Mouse (Mus musculus) hindbrain, embryonic 16.5 days (tissue): ENCODE results near the gene Prr19. TPM values are rescaled to one million over a fixed set of nuclear protein-coding genes. Genes with fewer than 3 reads are reported as not detected.

Source experiments
- ATAC-seq: fragments of 200-750 bp; cut with Nextera tagmentation; 2 replicates; pipeline ENCODE4 v1.8.0; 2017; ENCODE audit warnings: moderate TSS enrichment, moderate library complexity
- H3K27ac ChIP-seq: fragments of 300-500 bp; sonication (generic); 2 replicates; pipeline ENCODE4 v1.5.1; 2014; ENCODE audit warnings: low read depth, mild to moderate bottlenecking, control low read depth, low read length, moderate library complexity
- H3K27me3 ChIP-seq: fragments of 300-500 bp; sonication (generic); replicated peaks from 2 replicates; pipeline ENCODE4 v1.6.1; 2014; ENCODE audit warnings: low read length; ENCODE audit not compliant: control insufficient read depth, insufficient read depth
- H3K36me3 ChIP-seq: fragments of 300-500 bp; sonication (generic); 2 replicates; pipeline ENCODE4 v1.6.1; 2014; ENCODE audit warnings: mild to moderate bottlenecking, low read length, moderate library complexity, mixed read lengths; ENCODE audit not compliant: control insufficient read depth, insufficient read depth
- H3K4me1 ChIP-seq: fragments of 300-500 bp; sonication (generic); 2 replicates; pipeline ENCODE4 v1.6.1; 2014; ENCODE audit warnings: low read depth, low read length; ENCODE audit not compliant: control insufficient read depth, insufficient read depth
- H3K4me2 ChIP-seq: fragments of 300-500 bp; sonication (generic); 2 replicates; pipeline ENCODE4 v1.6.1; 2014; ENCODE audit warnings: mild to moderate bottlenecking, low read length, control low read depth, moderate library complexity
- H3K4me3 ChIP-seq: fragments of 300-500 bp; sonication (generic); 2 replicates; pipeline ENCODE4 v1.5.1; 2014; ENCODE audit warnings: mild to moderate bottlenecking, low read length, control low read depth, moderate library complexity
- H3K9ac ChIP-seq: fragments of 300-500 bp; sonication (generic); 2 replicates; pipeline ENCODE4 v1.6.1; 2014; ENCODE audit warnings: low read depth, mild to moderate bottlenecking, control low read depth, low read length, moderate library complexity
- H3K9me3 ChIP-seq: fragments of 300-500 bp; sonication (generic); 2 replicates; pipeline ENCODE4 v1.6.1; 2014; ENCODE audit warnings: mild to moderate bottlenecking, low read length, moderate library complexity; ENCODE audit not compliant: control insufficient read depth
- WGBS: fragments of 180-500 bp; shearing (Covaris S2); extraction: QIAGEN DNeasy Blood & Tissue Kit; methylation state at CpG from one replicate; pipeline ENCODE4 v1.1.7; 2014; 5-methylcytosine and 5-hydroxymethylcytosine counted together
- polyA plus RNA-seq: library from polyadenylated mRNA; unstranded; fragments of >200 nt; fragmentation: Nextera tagmentation; extraction: Ambion mirVana; gene quantifications from 2 replicates; pipeline ENCODE4 v1.2.1, GENCODE M21; 2015

The Prr19 gene
- polyA plus RNA-seq, 1 experiment from 2014 or later = 4.7 TPM

GRCm38 (mm10) chr7:25288011-25288410, 13.2 kb upstream of the Prr19 start:
- H3K4me2 ChIP-seq = no peak overlapping the region
- no peaks in the 10 kb centered on the region for H3K9me3 ChIP-seq
- H3K4me3 ChIP-seq = no peak overlapping the region
- H3K27me3 ChIP-seq = no peaks in the 10 kb centered on the region
- H3K4me1 ChIP-seq = peaks cover 19% of the 10 kb centered on the region
- H3K9ac ChIP-seq = no peak overlapping the region
- 89% methylated on average over 12 of the region's 12 CpGs for WGBS
- ATAC-seq = no peak
- H3K27ac ChIP-seq = no peak overlapping the region
- H3K36me3 ChIP-seq = peaks cover 68% of the 10 kb centered on the region

GRCm38 (mm10) chr7:25288721-25289120, 12.5 kb upstream of the Prr19 start:
- H3K9ac ChIP-seq = no peak overlapping the region
- H3K4me1 ChIP-seq = peaks cover 14% of the 10 kb centered on the region
- ATAC-seq = no peak
- H3K4me2 ChIP-seq = no peak overlapping the region
- H3K9me3 ChIP-seq = no peaks in the 10 kb centered on the region
- H3K36me3 ChIP-seq = peaks cover 70% of the 10 kb centered on the region
- H3K27me3 ChIP-seq = no peaks in the 10 kb centered on the region
- no peak overlapping the region for H3K4me3 ChIP-seq
- no peak overlapping the region for H3K27ac ChIP-seq
- WGBS = 88% methylated on average over 3 of the region's 3 CpGs

GRCm38 (mm10) chr7:25289925-25290324, 11.3 kb upstream of the Prr19 start:
- Histone ChIP-seq H3K4me2 (no peak overlapping the region), H3K9ac (no peak overlapping the region), H3K27me3 (no peaks in the 10 kb centered on the region), H3K4me1 (peaks cover 2% of the 10 kb centered on the region), H3K27ac (no peak overlapping the region), H3K4me3 (no peak overlapping the region), H3K36me3 (peaks cover 75% of the 10 kb centered on the region), H3K9me3 (no peaks in the 10 kb centered on the region)
- no peak for ATAC-seq
- WGBS = 93% methylated on average over 3 of the region's 3 CpGs

- no peak overlapping the region for H3K27ac ChIP-seq
- ATAC-seq = peak; percentile 5; the same call in 1 of the 2 replicates
- peaks cover 5% of the 10 kb centered on the region for H3K4me1 ChIP-seq
- H3K36me3 ChIP-seq = peaks cover 75% of the 10 kb centered on the region
- H3K9me3 ChIP-seq = no peaks in the 10 kb centered on the region
- no peaks in the 10 kb centered on the region for H3K27me3 ChIP-seq
- no peak overlapping the region for H3K4me3 ChIP-seq
- H3K4me2 ChIP-seq = no peak overlapping the region
- H3K9ac ChIP-seq = no peak overlapping the region
- WGBS = 100% methylated on average over 1 of the region's 1 CpGs
Observed at GRCm38 (mm10) chr7:25290463-25290862, 10.7 kb upstream of the Prr19 start.

- Histone ChIP-seq H3K36me3 (peaks cover 75% of the 10 kb centered on the region), H3K27ac (no peak overlapping the region; the same call in 1 of the 2 replicates), H3K9me3 (no peaks in the 10 kb centered on the region), H3K9ac (no peak overlapping the region), H3K27me3 (no peaks in the 10 kb centered on the region), H3K4me3 (no peak overlapping the region), H3K4me2 (no peak overlapping the region), H3K4me1 (peaks cover 9% of the 10 kb centered on the region)
- no peak for ATAC-seq
- WGBS = 83% methylated on average over 2 of the region's 2 CpGs
Observed at GRCm38 (mm10) chr7:25290911-25291310, 10.3 kb upstream of the Prr19 start.

- H3K27me3 ChIP-seq = no peaks in the 10 kb centered on the region
Observed at GRCm38 (mm10) chr7:25292107-25292506, 9.1 kb upstream of the Prr19 start.

GRCm38 (mm10) chr7:25293191-25293739, 7.9 kb upstream of the Prr19 start:
- no peak for ATAC-seq
- peaks cover 16% of the 10 kb centered on the region for H3K4me1 ChIP-seq
- H3K4me2 ChIP-seq = no peak overlapping the region
- WGBS = 75% methylated on average over 9 of the region's 10 CpGs
- peaks cover 53% of the 10 kb centered on the region for H3K36me3 ChIP-seq
- H3K4me3 ChIP-seq = no peak overlapping the region
- no peaks in the 10 kb centered on the region for H3K27me3 ChIP-seq
- H3K9ac ChIP-seq = no peak overlapping the region
- peak overlapping the region; percentile 37; the same call in 1 of the 2 replicates for H3K27ac ChIP-seq
- H3K9me3 ChIP-seq = no peaks in the 10 kb centered on the region

More at GRCm38 (mm10) chr7:25292107-25292506, 9.1 kb upstream of the Prr19 start:
- no peak overlapping the region for H3K27ac ChIP-seq
- no peaks in the 10 kb centered on the region for H3K9me3 ChIP-seq
- H3K4me2 ChIP-seq = no peak overlapping the region
- ATAC-seq = no peak
- H3K4me1 ChIP-seq = peaks cover 16% of the 10 kb centered on the region
- peaks cover 63% of the 10 kb centered on the region for H3K36me3 ChIP-seq
- H3K4me3 ChIP-seq = no peak overlapping the region
- WGBS = 54% methylated on average over 7 of the region's 7 CpGs
- no peak overlapping the region for H3K9ac ChIP-seq

- no peak for ATAC-seq
- H3K4me2 ChIP-seq = no peak overlapping the region
- no peak overlapping the region for H3K27ac ChIP-seq
- no peaks in the 10 kb centered on the region for H3K27me3 ChIP-seq
- H3K4me1 ChIP-seq = peaks cover 16% of the 10 kb centered on the region
- H3K36me3 ChIP-seq = peaks cover 41% of the 10 kb centered on the region
- WGBS = 90% methylated on average over 4 of the region's 4 CpGs
- no peak overlapping the region for H3K4me3 ChIP-seq
- no peak overlapping the region for H3K9ac ChIP-seq
- H3K9me3 ChIP-seq = no peaks in the 10 kb centered on the region
Observed at GRCm38 (mm10) chr7:25294495-25294894, 6.7 kb upstream of the Prr19 start.

- WGBS = 90% methylated on average over 12 of the region's 12 CpGs
- H3K9ac ChIP-seq = no peak overlapping the region
Observed at GRCm38 (mm10) chr7:25294960-25295722, 6.1 kb upstream of the Prr19 start.

More at GRCm38 (mm10) chr7:25294960-25295722, 6.1 kb upstream of the Prr19 start:
- Histone ChIP-seq H3K4me3 (no peak overlapping the region), H3K4me2 (no peak overlapping the region), H3K4me1 (peaks cover 16% of the 10 kb centered on the region), H3K27ac (no peak overlapping the region; the same call in 1 of the 2 replicates), H3K9me3 (no peaks in the 10 kb centered on the region), H3K36me3 (peaks cover 35% of the 10 kb centered on the region), H3K27me3 (no peaks in the 10 kb centered on the region)
- ATAC-seq = no peak
